Mouse (Mus musculus): ENCODE data around the gene Dnaaf3. TPM values are rescaled to one million over a fixed set of nuclear protein-coding genes. Genes with fewer than 3 reads are reported as not detected.
A peak's percentile ranks its signal among the peaks of the same experiment; 100 is the strongest.

Dnaaf3 gene
- polyA plus RNA-seq, 1 experiment = not detected

DNA sequence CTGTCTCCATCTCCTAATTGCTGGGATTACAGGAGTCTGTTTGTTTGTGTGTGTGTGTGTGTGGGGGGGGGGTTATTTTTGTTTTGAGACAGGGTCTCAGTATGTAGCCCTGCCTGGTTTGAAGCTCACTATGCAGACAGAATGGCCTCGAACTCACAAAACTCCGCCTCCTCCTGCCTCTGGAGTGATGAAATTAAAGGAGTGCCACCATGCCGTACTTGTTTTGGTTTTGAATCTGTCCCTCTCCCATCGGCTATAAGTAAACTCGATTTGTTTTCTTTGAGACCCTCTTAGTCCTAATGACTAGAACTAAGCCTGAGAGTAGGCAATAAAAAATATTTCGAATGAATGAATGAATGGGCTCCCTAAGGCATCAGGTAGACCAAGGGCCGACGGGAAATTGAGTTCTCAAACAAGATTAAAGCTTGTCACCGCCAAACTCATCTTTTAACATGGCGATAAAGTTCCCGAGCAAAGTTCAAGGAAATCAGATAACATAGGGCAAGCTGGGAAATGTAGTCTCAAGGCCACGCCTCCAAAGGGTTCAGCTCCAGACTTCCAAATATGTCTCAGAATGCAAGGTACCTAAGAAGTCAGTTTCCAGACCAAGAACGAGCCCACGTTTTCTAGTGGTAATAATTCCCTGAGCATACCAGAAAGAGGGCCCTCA is 29.7 kb downstream of the Dnaaf3 start:
- 0 out of 2 replicates have a peak overlapping the region, but pooled peaks have one; percentile 12 for H3K27ac ChIP-seq (ENCODE audit: insufficient read depth, low read depth, low read length)
- no peak for TF ChIP-seq POLR2A (IDR thresholded peaks at IDR 0.05; ENCODE audit: insufficient read depth, low read depth, low read length)
- TF ChIP-seq CTCF (IDR thresholded peaks at IDR 0.05; ENCODE audit: insufficient read depth, low read depth, low read length) = no peak
- H3K4me1 ChIP-seq (ENCODE audit: control insufficient read depth, insufficient read depth, low read length) = peaks cover 18% of the 10 kb centered on the region
- 6% methylated on average over 14 of the region's 14 CpGs for WGBS
- H3K4me3 ChIP-seq (ENCODE audit: insufficient read depth, low read depth, low read length) = peak overlapping the region; percentile 16; the same call in 1 of the 2 replicates

GRCm38 (mm10) chr7:4501558-4502397 is 30.5 kb downstream of the Dnaaf3 start, which contains the start of gene Ppp1r12c:
Gene Ppp1r12c, minus strand, starts transcription at chr7:4501680.
- peaks cover 23% of the 10 kb centered on the region for H3K4me1 ChIP-seq (ENCODE audit: control insufficient read depth, insufficient read depth, low read length)
- peak within 1 kb of the TSS; percentile 87 for H3K27ac ChIP-seq (ENCODE audit: insufficient read depth, low read depth, low read length)
- under 1% methylated on average over 61 of the region's 62 CpGs for WGBS
- H3K4me3 ChIP-seq (ENCODE audit: insufficient read depth, low read depth, low read length) = peak within 1 kb of the TSS; percentile 71
- TF ChIP-seq CTCF (IDR thresholded peaks at IDR 0.05; ENCODE audit: insufficient read depth, low read depth, low read length) (no peak), POLR2A (IDR thresholded peaks at IDR 0.05; ENCODE audit: insufficient read depth, low read depth, low read length) (peak; percentile 88)

DNA sequence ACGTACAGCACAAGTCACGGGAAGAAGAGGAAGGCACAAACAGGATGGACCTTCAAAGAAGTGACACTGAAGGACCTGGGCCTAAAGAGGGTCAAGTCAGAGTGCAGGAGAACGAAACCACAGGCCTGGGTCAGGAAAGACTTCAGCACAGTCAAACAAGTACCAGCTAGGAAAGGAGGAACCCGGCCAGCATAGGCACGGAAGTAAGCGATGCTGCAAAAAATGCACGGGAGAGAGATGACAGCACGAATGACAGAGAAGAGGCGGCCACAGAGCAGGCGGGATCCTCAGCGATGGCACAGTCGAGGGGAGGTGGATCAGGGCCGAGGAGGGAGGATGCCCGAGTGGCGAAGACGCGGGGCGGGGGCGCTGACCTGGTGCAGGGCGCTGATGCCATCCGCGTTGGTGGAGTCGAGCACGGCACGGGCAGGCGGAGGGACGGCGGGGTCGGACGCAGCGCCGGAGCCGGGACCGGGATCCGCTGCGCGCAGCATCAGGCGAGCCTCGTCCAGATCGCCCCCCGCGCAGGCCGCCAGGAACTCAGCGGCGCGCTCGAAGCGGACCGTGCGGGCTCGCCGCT is 31.3 kb downstream of the Dnaaf3 start:
- Histone ChIP-seq H3K4me1 (ENCODE audit: control insufficient read depth, insufficient read depth, low read length) (peaks cover 23% of the 10 kb centered on the region), H3K27ac (ENCODE audit: insufficient read depth, low read depth, low read length) (0 out of 2 replicates have a peak overlapping the region, but pooled peaks have one; percentile 4), H3K4me3 (ENCODE audit: insufficient read depth, low read depth, low read length) (peak overlapping the region; percentile 71)
- WGBS = under 1% methylated on average over 46 of the region's 52 CpGs
- TF ChIP-seq POLR2A (IDR thresholded peaks at IDR 0.05; ENCODE audit: insufficient read depth, low read depth, low read length) (no peak), CTCF (IDR thresholded peaks at IDR 0.05; ENCODE audit: insufficient read depth, low read depth, low read length) (no peak)

- H3K27ac ChIP-seq (ENCODE audit: insufficient read depth, low read depth, low read length) = no peak overlapping the region
- H3K4me3 ChIP-seq (ENCODE audit: insufficient read depth, low read depth, low read length) = no peak overlapping the region
- peaks cover 23% of the 10 kb centered on the region for H3K4me1 ChIP-seq (ENCODE audit: control insufficient read depth, insufficient read depth, low read length)
- WGBS = 81% methylated on average over 4 of the region's 4 CpGs
- no peak for TF ChIP-seq CTCF (IDR thresholded peaks at IDR 0.05; ENCODE audit: insufficient read depth, low read depth, low read length)
- no peak for TF ChIP-seq POLR2A (IDR thresholded peaks at IDR 0.05; ENCODE audit: insufficient read depth, low read depth, low read length)
These were observed 33.2 kb downstream of the Dnaaf3 start for GRCm38 (mm10) chr7:4499034-4499433.

GRCm38 (mm10) chr7:4498251-4498650 is 34.0 kb downstream of the Dnaaf3 start:
- 5% methylated on average over 9 of the region's 9 CpGs for WGBS
- H3K4me3 ChIP-seq (ENCODE audit: insufficient read depth, low read depth, low read length) = no peak overlapping the region
- no peak overlapping the region for H3K27ac ChIP-seq (ENCODE audit: insufficient read depth, low read depth, low read length)
- H3K4me1 ChIP-seq (ENCODE audit: control insufficient read depth, insufficient read depth, low read length) = peaks cover 23% of the 10 kb centered on the region
- no peak for TF ChIP-seq CTCF (IDR thresholded peaks at IDR 0.05; ENCODE audit: insufficient read depth, low read depth, low read length)
- TF ChIP-seq POLR2A (IDR thresholded peaks at IDR 0.05; ENCODE audit: insufficient read depth, low read depth, low read length) = no peak

DNA sequence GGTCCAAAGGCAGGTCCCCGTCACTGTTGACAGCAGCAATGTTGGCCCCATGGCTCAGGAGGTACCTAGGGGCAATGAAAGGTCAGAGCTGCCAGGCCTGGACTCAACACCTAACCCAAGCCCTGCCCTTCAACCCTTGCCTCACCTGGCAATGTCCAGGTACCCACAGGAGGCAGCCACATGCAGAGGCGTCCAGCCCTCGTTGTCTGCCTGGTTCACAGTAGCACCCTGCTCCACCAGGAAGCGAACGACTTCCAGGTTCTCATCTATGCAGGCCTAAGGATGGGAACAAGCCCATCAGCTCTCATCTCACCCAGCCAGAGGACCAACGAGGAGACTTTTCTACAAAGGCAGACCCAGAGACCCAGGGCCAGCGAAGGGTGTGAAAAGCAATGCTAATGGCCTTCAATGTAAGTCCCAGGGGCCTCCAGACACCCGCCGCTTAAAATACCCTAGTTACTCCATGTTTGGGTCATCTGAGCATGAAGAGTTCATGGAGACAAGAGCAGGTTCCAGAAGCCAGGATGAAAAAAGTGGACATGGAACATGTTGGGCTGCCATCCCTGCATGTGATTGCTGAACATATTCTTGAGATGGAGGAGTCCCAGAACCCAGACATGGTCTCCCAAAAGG is 34.9 kb downstream of the Dnaaf3 start:
- H3K27ac ChIP-seq (ENCODE audit: insufficient read depth, low read depth, low read length) = no peak overlapping the region
- no peak for TF ChIP-seq CTCF (IDR thresholded peaks at IDR 0.05; ENCODE audit: insufficient read depth, low read depth, low read length)
- TF ChIP-seq POLR2A (IDR thresholded peaks at IDR 0.05; ENCODE audit: insufficient read depth, low read depth, low read length) = no peak
- H3K4me1 ChIP-seq (ENCODE audit: control insufficient read depth, insufficient read depth, low read length) = peaks cover 27% of the 10 kb centered on the region
- H3K4me3 ChIP-seq (ENCODE audit: insufficient read depth, low read depth, low read length) = no peak overlapping the region
- 79% methylated on average over 9 of the region's 9 CpGs for WGBS

- no peak overlapping the region for H3K27ac ChIP-seq (ENCODE audit: insufficient read depth, low read depth, low read length)
- no peak overlapping the region for H3K4me3 ChIP-seq (ENCODE audit: insufficient read depth, low read depth, low read length)
- TF ChIP-seq POLR2A (IDR thresholded peaks at IDR 0.05; ENCODE audit: insufficient read depth, low read depth, low read length) (no peak), CTCF (IDR thresholded peaks at IDR 0.05; ENCODE audit: insufficient read depth, low read depth, low read length) (no peak)
- H3K4me1 ChIP-seq (ENCODE audit: control insufficient read depth, insufficient read depth, low read length) = peaks cover 27% of the 10 kb centered on the region
- WGBS = 96% methylated on average over 3 of the region's 3 CpGs
These were observed 35.8 kb downstream of the Dnaaf3 start for GRCm38 (mm10) chr7:4496468-4496867.

- WGBS = 66% methylated on average over 1 of the region's 1 CpGs
These were observed 38.3 kb downstream of the Dnaaf3 start for GRCm38 (mm10) chr7:4493991-4494390.

More at GRCm38 (mm10) chr7:4493991-4494390, 38.3 kb downstream of the Dnaaf3 start:
- TF ChIP-seq CTCF (IDR thresholded peaks at IDR 0.05; ENCODE audit: insufficient read depth, low read depth, low read length) = no peak
- no peak for TF ChIP-seq POLR2A (IDR thresholded peaks at IDR 0.05; ENCODE audit: insufficient read depth, low read depth, low read length)
- Histone ChIP-seq H3K4me1 (ENCODE audit: control insufficient read depth, insufficient read depth, low read length) (peaks cover 21% of the 10 kb centered on the region), H3K27ac (ENCODE audit: insufficient read depth, low read depth, low read length) (no peak overlapping the region), H3K4me3 (ENCODE audit: insufficient read depth, low read depth, low read length) (no peak overlapping the region)

All from olfactory bulb, adult 2 months (tissue).